Mouse (Mus musculus) MEL (cell line): ENCODE measurements around the gene Kcnab1. TPM values are rescaled to one million over a fixed set of nuclear protein-coding genes. Genes with fewer than 3 reads are reported as not detected.

Source experiments
- DNase-seq: peaks from one replicate; pipeline ENCODE4 v3.0.0; 2011; ENCODE audit warnings: low read depth, low spot score
- H3K27ac ChIP-seq: 2 replicates; pipeline ENCODE4 v1.5.1; 2012; ENCODE audit warnings: low read depth, mild to moderate bottlenecking, control low read depth, low read length, moderate library complexity; ENCODE audit not compliant: control insufficient read depth
- H3K27me3 ChIP-seq, 2 experiments: fragments of 150-350 bp in 1 of 2; sonication (generic) in 1 of 2; 2 replicates each; pipeline ENCODE4 v1.6.1; 2012; ENCODE audit warnings: low read length in 2 of 2, mild to moderate bottlenecking in 2 of 2, improper control_type of control experiment in 1 of 2, moderate library complexity in 1 of 2; ENCODE audit not compliant: insufficient read depth in 2 of 2, control insufficient read depth in 1 of 2
- H3K36me3 ChIP-seq, 2 experiments: 2 replicates each; pipeline ENCODE4 v1.6.1; 2012 to 2014; ENCODE audit warnings: low read length in 2 of 2, improper control_type of control experiment in 1 of 2, inconsistent platforms in 1 of 2, mild to moderate bottlenecking in 1 of 2; ENCODE audit not compliant: insufficient read depth in 2 of 2, control insufficient read depth in 1 of 2
- H3K4me1 ChIP-seq, 2 experiments: fragments of 150-350 bp in 1 of 2; sonication (generic) in 1 of 2; 2 replicates each; pipeline ENCODE4 v1.6.1; 2012; ENCODE audit warnings: low read length in 2 of 2, improper control_type of control experiment in 1 of 2, mild to moderate bottlenecking in 1 of 2; ENCODE audit not compliant: insufficient read depth in 2 of 2, control insufficient read depth in 1 of 2
- H3K4me3 ChIP-seq, 2 experiments: fragments of 150-350 bp in 1 of 2; sonication (generic) in 1 of 2; 2 replicates each; pipeline ENCODE4 v1.5.1; 2012; ENCODE audit warnings: low read depth in 2 of 2, low read length in 2 of 2, mild to moderate bottlenecking in 2 of 2, moderate library complexity in 2 of 2, control low read depth in 1 of 2, improper control_type of control experiment in 1 of 2; ENCODE audit not compliant: control insufficient read depth in 1 of 2, insufficient read depth in 1 of 2
- H3K79me2 ChIP-seq: 2 replicates; pipeline ENCODE4 v1.6.1; 2012; ENCODE audit warnings: mild to moderate bottlenecking, low read length, moderate library complexity; ENCODE audit not compliant: control insufficient read depth, poor library complexity, insufficient read depth
- H3K9ac ChIP-seq: 2 replicates; pipeline ENCODE4 v1.6.1; 2012; ENCODE audit warnings: low read depth, mild to moderate bottlenecking, control low read depth, low read length, moderate library complexity; ENCODE audit not compliant: control insufficient read depth, poor library complexity, severe bottlenecking
- H3K9me3 ChIP-seq: fragments of 150-350 bp; sonication (generic); replicated peaks from 2 replicates; pipeline ENCODE4 v1.6.1; 2012; ENCODE audit warnings: mild to moderate bottlenecking, low read length, improper control_type of control experiment, moderate library complexity; ENCODE audit not compliant: insufficient read depth
- CHD1 ChIP-seq: IDR thresholded peaks from 2 replicates; pipeline ENCODE4 v1.6.1; 2012; ENCODE audit warnings: low read depth, mild to moderate bottlenecking, inconsistent platforms, low read length, improper control_type of control experiment
- CHD2 ChIP-seq: IDR thresholded peaks from 2 replicates; pipeline ENCODE4 v1.6.1; 2011; ENCODE audit warnings: low read length, improper control_type of control experiment
- CTCF ChIP-seq, 3 experiments: IDR thresholded peaks in 2 of 3; conservative IDR thresholded peaks in 1 of 3; 2 replicates each; pipeline ENCODE4 v1.5.1; 2011 to 2012; ENCODE audit warnings: low read length in 3 of 3, low read depth in 2 of 3, mild to moderate bottlenecking in 2 of 3, improper control_type of control experiment in 1 of 3, inconsistent platforms in 1 of 3, mixed read lengths in 1 of 3, moderate library complexity in 1 of 3; ENCODE audit not compliant: control insufficient read depth in 1 of 3, insufficient read depth in 1 of 3, poor library complexity in 1 of 3, severe bottlenecking in 1 of 3
- E2F4 ChIP-seq: IDR thresholded peaks from 2 replicates; pipeline ENCODE4 v1.6.1; 2011; ENCODE audit warnings: low read depth, low read length, improper control_type of control experiment, borderline replicate concordance
- ELF1 ChIP-seq: IDR thresholded peaks from 2 replicates; pipeline ENCODE4 v1.6.1; 2014; ENCODE audit warnings: low read depth, mild to moderate bottlenecking, inconsistent platforms, low read length, improper control_type of control experiment, moderate library complexity
- EP300 ChIP-seq, 2 experiments: IDR thresholded peaks; 2 replicates each; pipeline ENCODE4 v1.6.1; 2011; ENCODE audit warnings: improper control_type of control experiment in 2 of 2, low read length in 2 of 2, low read depth in 1 of 2, mild to moderate bottlenecking in 1 of 2
- ETS1 ChIP-seq: IDR thresholded peaks from 2 replicates; pipeline ENCODE4 v1.6.1; 2012; ENCODE audit warnings: low read depth, mild to moderate bottlenecking, inconsistent platforms, low read length, improper control_type of control experiment, moderate library complexity
- GABPA ChIP-seq: IDR thresholded peaks from 2 replicates; pipeline ENCODE4 v1.6.1; 2012; ENCODE audit warnings: low read depth, mild to moderate bottlenecking, inconsistent platforms, low read length, improper control_type of control experiment, moderate library complexity
- GATA1 ChIP-seq: IDR thresholded peaks from 2 replicates; pipeline ENCODE4 v1.6.1; 2011; ENCODE audit warnings: low read depth, low read length, improper control_type of control experiment
- HCFC1 ChIP-seq: IDR thresholded peaks from 2 replicates; pipeline ENCODE4 v1.6.1; 2012; ENCODE audit warnings: low read depth, mild to moderate bottlenecking, inconsistent platforms, low read length, improper control_type of control experiment, moderate library complexity
- JUND ChIP-seq: IDR thresholded peaks from 2 replicates; pipeline ENCODE4 v1.6.1; 2011; ENCODE audit warnings: low read depth, mild to moderate bottlenecking, improper control_type of control experiment, low read length
- KAT2A ChIP-seq: conservative IDR thresholded peaks from 2 replicates; pipeline ENCODE4 v1.6.1; 2012; ENCODE audit warnings: low read depth, low read length, improper control_type of control experiment, inconsistent platforms
- MAFK ChIP-seq: IDR thresholded peaks from 2 replicates; pipeline ENCODE4 v1.6.1; 2011; ENCODE audit warnings: low read depth, mild to moderate bottlenecking, low read length, improper control_type of control experiment, borderline replicate concordance
- MAX ChIP-seq: IDR thresholded peaks from 2 replicates; pipeline ENCODE4 v1.6.1; 2011; ENCODE audit warnings: low read length, improper control_type of control experiment
- MAZ ChIP-seq: IDR thresholded peaks from 2 replicates; pipeline ENCODE4 v1.6.1; 2012; ENCODE audit warnings: low read depth, mild to moderate bottlenecking, inconsistent platforms, low read length, improper control_type of control experiment
- MEF2A ChIP-seq: IDR thresholded peaks from 2 replicates; pipeline ENCODE4 v1.6.1; 2014; ENCODE audit warnings: low read depth, mild to moderate bottlenecking, inconsistent platforms, low read length, improper control_type of control experiment; ENCODE audit not compliant: poor library complexity, insufficient replicate concordance, severe bottlenecking; ENCODE audit errors: extremely low read depth
- MXI1 ChIP-seq: IDR thresholded peaks from 2 replicates; pipeline ENCODE4 v1.6.1; 2011; ENCODE audit warnings: mild to moderate bottlenecking, low read depth, low read length, improper control_type of control experiment
- MYB ChIP-seq: IDR thresholded peaks from 2 replicates; pipeline ENCODE4 v1.6.1; 2011; ENCODE audit warnings: mild to moderate bottlenecking, low read depth, low read length, improper control_type of control experiment
- MYC ChIP-seq: IDR thresholded peaks from 2 replicates; pipeline ENCODE4 v1.6.1; 2011; ENCODE audit warnings: low read depth, mild to moderate bottlenecking, low read length, improper control_type of control experiment, moderate library complexity
- NELFE ChIP-seq: IDR thresholded peaks from 2 replicates; pipeline ENCODE4 v1.6.1; 2011; ENCODE audit warnings: low read depth, low read length, improper control_type of control experiment
- NRF1 ChIP-seq: IDR thresholded peaks from 2 replicates; pipeline ENCODE4 v1.6.1; 2014; ENCODE audit warnings: low read depth, mild to moderate bottlenecking, inconsistent platforms, low read length, improper control_type of control experiment, moderate library complexity; ENCODE audit not compliant: poor library complexity, insufficient read depth, severe bottlenecking
- POLR2A ChIP-seq, 2 experiments: IDR thresholded peaks; 2 replicates each; pipeline ENCODE4 v1.6.1; 2011 to 2012; ENCODE audit warnings: low read length in 2 of 2, mild to moderate bottlenecking in 2 of 2, control low read depth in 1 of 2, improper control_type of control experiment in 1 of 2, low read depth in 1 of 2, moderate library complexity in 1 of 2; ENCODE audit not compliant: control insufficient read depth in 1 of 2, insufficient read depth in 1 of 2, poor library complexity in 1 of 2
- POLR2AphosphoS2 ChIP-seq: IDR thresholded peaks from 2 replicates; pipeline ENCODE4 v1.6.1; 2011; ENCODE audit warnings: low read length, improper control_type of control experiment
- POLR2AphosphoS5 ChIP-seq: IDR thresholded peaks from 2 replicates; pipeline ENCODE4 v1.6.1; 2012; ENCODE audit warnings: low read depth, borderline replicate concordance, mild to moderate bottlenecking, inconsistent platforms, low read length, moderate library complexity, mixed read lengths
- RAD21 ChIP-seq: IDR thresholded peaks from 2 replicates; pipeline ENCODE4 v1.6.1; 2011; ENCODE audit warnings: mild to moderate bottlenecking, low read depth, low read length, improper control_type of control experiment
- RCOR1 ChIP-seq: IDR thresholded peaks from 2 replicates; pipeline ENCODE4 v1.6.1; 2012; ENCODE audit warnings: low read depth, mild to moderate bottlenecking, inconsistent platforms, low read length, improper control_type of control experiment
- SIN3A ChIP-seq: IDR thresholded peaks from 2 replicates; pipeline ENCODE4 v1.6.1; 2012; ENCODE audit warnings: low read length, improper control_type of control experiment, inconsistent platforms
- SMC3 ChIP-seq: IDR thresholded peaks from 2 replicates; pipeline ENCODE4 v1.6.1; 2011; ENCODE audit warnings: low read depth, low read length, improper control_type of control experiment
- TAL1 ChIP-seq: IDR thresholded peaks from 2 replicates; pipeline ENCODE4 v1.6.1; 2012; ENCODE audit warnings: mild to moderate bottlenecking, inconsistent platforms, low read length, moderate library complexity, mixed read lengths
- TCF12 ChIP-seq: IDR thresholded peaks from 2 replicates; pipeline ENCODE4 v1.6.1; 2014; ENCODE audit warnings: low read depth, mild to moderate bottlenecking, inconsistent platforms, low read length, improper control_type of control experiment, moderate library complexity
- USF1 ChIP-seq: IDR thresholded peaks from 2 replicates; pipeline ENCODE4 v1.6.1; 2014; ENCODE audit warnings: low read depth, mild to moderate bottlenecking, inconsistent platforms, low read length, improper control_type of control experiment, moderate library complexity
- USF2 ChIP-seq, 2 experiments: IDR thresholded peaks; 2 replicates each; pipeline ENCODE4 v1.6.1; 2011 to 2012; ENCODE audit warnings: improper control_type of control experiment in 2 of 2, low read length in 2 of 2, borderline replicate concordance in 1 of 2, inconsistent platforms in 1 of 2, low read depth in 1 of 2, mild to moderate bottlenecking in 1 of 2; ENCODE audit not compliant: insufficient read depth in 1 of 2
- ZC3H11A ChIP-seq: IDR thresholded peaks from 2 replicates; pipeline ENCODE4 v1.6.1; 2012; ENCODE audit warnings: low read depth, mild to moderate bottlenecking, inconsistent platforms, low read length, improper control_type of control experiment
- ZKSCAN1 ChIP-seq: IDR thresholded peaks from 2 replicates; pipeline ENCODE4 v1.6.1; 2012; ENCODE audit warnings: low read depth, mild to moderate bottlenecking, inconsistent platforms, low read length, improper control_type of control experiment, moderate library complexity
- ZMIZ1 ChIP-seq: IDR thresholded peaks from 2 replicates; pipeline ENCODE4 v1.6.1; 2012; ENCODE audit warnings: low read depth, mild to moderate bottlenecking, inconsistent platforms, low read length, improper control_type of control experiment, moderate library complexity
- ZNF384 ChIP-seq: IDR thresholded peaks from 2 replicates; pipeline ENCODE4 v1.6.1; 2012; ENCODE audit warnings: low read depth, mild to moderate bottlenecking, inconsistent platforms, low read length, improper control_type of control experiment
- polyA plus RNA-seq, 2 experiments: library from polyadenylated mRNA; stranded (reverse) in 1 of 2; unstranded in 1 of 2; fragments of >175 nt in 1 of 2; fragments of >200 nt in 1 of 2; gene quantifications; 2 replicates each; pipeline versions ENCODE4 v1.2.1 to v1.2.4; 2012; ENCODE audit warnings: low replicate concordance in 2 of 2, low read depth in 1 of 2; ENCODE audit not compliant: insufficient read length in 2 of 2, insufficient read depth in 1 of 2, missing spikeins in 1 of 2
- total RNA-seq: library from RNA; depleted of rRNA; stranded (reverse); fragments of 300-350 nt; gene quantifications from 2 replicates; pipeline ENCODE4 v1.2.3, GENCODE M21; 2012

The Kcnab1 gene
- total and polyA plus RNA-seq, 3 experiments, result 0.06 to 0.08 TPM; not detected in 1

DNA sequence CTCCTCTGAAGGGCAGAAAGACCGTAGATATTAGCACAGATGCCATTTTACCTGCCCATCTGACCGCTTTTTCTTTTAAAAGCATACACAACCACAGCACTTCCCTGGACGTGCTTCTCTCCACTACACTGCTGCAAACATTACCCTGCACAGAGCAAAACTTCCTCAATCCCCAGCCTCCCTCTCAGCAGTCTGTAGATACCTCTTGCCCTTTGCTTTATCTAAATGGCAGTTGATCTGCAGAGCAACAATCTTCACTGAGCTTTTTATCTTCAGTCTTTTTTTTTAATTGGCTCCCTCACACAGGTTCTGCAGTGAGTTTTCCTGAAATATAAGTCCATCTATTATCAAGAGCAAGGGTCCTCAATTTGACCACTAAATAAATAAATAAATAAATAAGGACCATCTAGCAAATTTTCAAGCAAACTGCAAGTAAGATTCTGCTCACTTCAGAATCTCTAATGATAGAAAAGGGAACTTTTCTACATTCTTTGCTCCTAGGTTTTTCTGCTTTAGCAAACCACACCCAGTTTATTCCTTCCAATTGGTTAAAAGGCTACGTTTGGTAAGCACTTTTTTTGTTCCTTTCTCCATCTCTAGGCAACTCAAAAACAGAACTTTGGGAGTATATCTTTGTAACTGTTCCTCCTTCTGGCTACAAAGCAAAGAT lies 287.8 kb downstream of the Kcnab1 start:
- Histone ChIP-seq H3K36me3 (peaks cover 0 to 20% of the 10 kb centered on the region in 2 experiments; a peak in 2 of 4 replicates), H3K79me2 (peaks cover 4% of the 10 kb centered on the region), H3K4me3 (peak overlapping the region; percentile 37 to 45), H3K4me1 (peaks cover 10 to 18% of the 10 kb centered on the region in 2 experiments), H3K27me3 (no peaks in the 10 kb centered on the region), H3K27ac (peak overlapping the region; percentile 89), H3K9me3 (no peaks in the 10 kb centered on the region), H3K9ac (peak overlapping the region; percentile 41)
- DNase-seq, result peak; percentile 88
- TF ChIP-seq CTCF (IDR thresholded peaks at IDR 0.05 in 2 of 3, conservative IDR thresholded peaks at IDR 0.05 in 1 of 3; ENCODE audit: control insufficient read depth in 1 of 3, insufficient read depth in 1 of 3, low read depth in 2 of 3, low read length in 3 of 3, poor library complexity in 1 of 3, severe bottlenecking in 1 of 3) (no peak), ZMIZ1 (0 out of 2 replicates have a peak, but pooled peaks have one; percentile 19), RCOR1 (peak; percentile 95), GATA1 (peak; percentile 93), NELFE (peak; percentile 75), ZC3H11A (no peak), USF2 (IDR thresholded peaks at IDR 0.05; ENCODE audit: borderline replicate concordance in 1 of 2, insufficient read depth in 1 of 2, low read depth in 1 of 2, low read length in 2 of 2) (no peak), ZKSCAN1 (no peak), POLR2A (IDR thresholded peaks at IDR 0.05; ENCODE audit: control insufficient read depth in 1 of 2, insufficient read depth in 1 of 2, low read depth in 1 of 2, low read length in 2 of 2, poor library complexity in 1 of 2) (peak in 1 of 2 experiments; percentile 72; a peak in 2 of 4 replicates), TCF12 (peak; percentile 80), MAZ (0 out of 2 replicates have a peak, but pooled peaks have one; percentile 78), HCFC1 (peak; percentile 68), SMC3 (no peak), KAT2A (peak; percentile 33; the same call in 1 of the 2 replicates), CHD2 (peak; percentile 42; the same call in 1 of the 2 replicates), SIN3A (peak; percentile 93), GABPA (no peak), POLR2AphosphoS5 (no peak), USF1 (no peak), MXI1 (peak; percentile 83), MAX (no peak), TAL1 (no peak), E2F4 (no peak), NRF1 (no peak), ZNF384 (peak; percentile 94), JUND (0 out of 2 replicates have a peak, but pooled peaks have one; percentile 67), CHD1 (no peak; the same call in none of the 2 replicates), RAD21 (no peak), MYB (peak; percentile 93), ELF1 (peak; percentile 63; the same call in 1 of the 2 replicates), ETS1 (peak; percentile 81), MYC (peak; percentile 66; the same call in 1 of the 2 replicates), POLR2AphosphoS2 (peak; percentile 71; the same call in 1 of the 2 replicates), EP300 (IDR thresholded peaks at IDR 0.05; ENCODE audit: low read depth in 1 of 2, low read length in 2 of 2) (peak; percentile 94 to 95), MAFK (peak; percentile 53; the same call in 1 of the 2 replicates), MEF2A (no peak)
